ENCODE assay signal across 9 mouse cellular contexts in the genomic region with DNA sequence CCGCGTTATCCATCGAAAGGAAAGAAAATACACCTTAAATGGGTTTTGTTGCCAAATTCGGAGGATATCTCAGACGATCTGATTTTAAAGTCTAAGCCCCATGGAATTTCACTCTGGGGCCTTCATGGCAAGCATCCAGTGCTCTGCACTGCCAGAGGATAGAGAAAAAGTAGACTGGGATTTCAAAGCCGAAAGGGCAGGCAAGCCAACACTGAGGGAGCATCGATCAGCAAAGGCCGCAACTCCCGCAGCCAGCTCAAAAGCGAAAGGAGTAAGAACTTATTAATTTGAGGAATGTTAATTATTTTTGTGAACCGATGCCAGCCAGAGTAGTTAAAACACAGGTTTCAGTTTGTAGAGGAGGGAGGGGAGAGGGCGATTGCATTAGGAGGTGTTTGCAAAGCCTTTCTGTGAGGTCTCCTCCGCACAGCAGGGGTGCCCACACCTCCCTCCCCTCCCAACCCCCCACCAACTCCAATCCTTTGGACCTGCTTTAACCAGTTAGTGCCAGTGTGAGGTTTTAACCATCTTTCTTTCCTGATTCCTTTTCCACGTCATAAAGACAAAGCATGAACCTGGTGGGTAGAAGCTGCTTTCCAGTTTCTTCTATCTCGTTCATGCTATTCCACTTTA. TPM values are rescaled to one million over a fixed set of nuclear protein-coding genes. Genes with fewer than 3 reads are reported as not detected.
DNase-seq lines count a peak whose midpoint lies in the region; ATAC-seq and TF ChIP-seq lines count a peak whose summit lies in the region.
"Had no signal": no experiment of that assay in that cellular context is flagged by ENCODE, and none has a peak within 500 bp of the region (broad histone marks: within the 10 kb centered on the region; RNA-seq: fewer than 3 reads in every experiment).

No protein-coding gene starts in this region.

- H3K9me3 ChIP-seq in lung, embryonic 15.5 days: no peaks in the 10 kb centered on the region
- H3K9me3 ChIP-seq in forebrain, embryonic 12.5 days: no peaks in the 10 kb centered on the region
- H3K9me3 ChIP-seq in kidney, embryonic 16.5 days (ENCODE audit: low read length): no peaks in the 10 kb centered on the region
- H3K9me3 ChIP-seq: neural tube, embryonic 12.5 days had no signal

- no peak for ATAC-seq in lung, embryonic 15.5 days (ENCODE audit: borderline replicate concordance, extremely low read depth, low FRiP score, low TSS enrichment)
- no peak; the same call in 1 of the 2 replicates for ATAC-seq in forebrain, embryonic 12.5 days (ENCODE audit: low FRiP score)
- no peak for ATAC-seq in kidney, embryonic 16.5 days (ENCODE audit: low FRiP score, low TSS enrichment)

- 28% methylated on average over 15 of the region's 15 CpGs for WGBS in lung, embryonic 15.5 days
- WGBS in forebrain, embryonic 12.5 days: 41% methylated on average over 15 of the region's 15 CpGs
- WGBS in kidney, embryonic 16.5 days: 38% methylated on average over 15 of the region's 15 CpGs

- peaks cover 11% of the 10 kb centered on the region; the same call in 1 of the 2 replicates for H3K4me1 ChIP-seq in lung, embryonic 15.5 days
- H3K4me1 ChIP-seq in forebrain, embryonic 12.5 days: peaks cover 18% of the 10 kb centered on the region
- peaks cover 13% of the 10 kb centered on the region for H3K4me1 ChIP-seq in kidney, embryonic 16.5 days (ENCODE audit: insufficient read depth, low read length)
- H3K4me1 ChIP-seq: neural tube, embryonic 12.5 days had no signal

- no peak for DNase-seq in lung, postnatal 25 days (ENCODE audit: low spot score)
- DNase-seq in spleen, postnatal 10 days (ENCODE audit: low spot score in 2 of 2): no peak
- DNase-seq in layer of hippocampus, adult 8-10 months (ENCODE audit: low spot score in 2 of 2): no peak
- no peak for DNase-seq in adrenal gland, postnatal 4 days (ENCODE audit: low spot score in 2 of 2)

- no peak overlapping the region for H3K27ac ChIP-seq in lung, embryonic 15.5 days
- H3K27ac ChIP-seq in forebrain, embryonic 12.5 days: no peak overlapping the region
- no peak overlapping the region for H3K27ac ChIP-seq in kidney, embryonic 16.5 days (ENCODE audit: low read length)
- H3K27ac ChIP-seq: neural tube, embryonic 12.5 days had no signal

- H3K79me2 ChIP-seq in myocyte (ENCODE audit: control insufficient read depth, insufficient read depth): no peaks in the 10 kb centered on the region

- H3K4me2 ChIP-seq in lung, embryonic 15.5 days: peak overlapping the region; percentile 44
- peak overlapping the region; percentile 8; the same call in 1 of the 2 replicates for H3K4me2 ChIP-seq in forebrain, embryonic 12.5 days
- H3K4me2 ChIP-seq in kidney, embryonic 16.5 days (replicated peaks; ENCODE audit: low read depth, low read length): peak overlapping the region; percentile 35
- peak overlapping the region; percentile 9 for H3K4me2 ChIP-seq in myocyte (ENCODE audit: low read depth)
- H3K4me2 ChIP-seq: neural tube, embryonic 12.5 days had no signal

- no peak overlapping the region for H3K9ac ChIP-seq in lung, embryonic 15.5 days
- H3K9ac ChIP-seq in forebrain, embryonic 12.5 days: no peak overlapping the region
- H3K9ac ChIP-seq in kidney, embryonic 16.5 days (replicated peaks; ENCODE audit: low read length): 0 out of 2 replicates have a peak overlapping the region, but pooled peaks have one; percentile 17
- H3K9ac ChIP-seq: neural tube, embryonic 12.5 days had no signal

- H3K4me3 ChIP-seq in lung, embryonic 15.5 days: no peak overlapping the region
- no peak overlapping the region for H3K4me3 ChIP-seq in forebrain, embryonic 12.5 days (replicated peaks)
- peak overlapping the region; percentile 13; the same call in 1 of the 2 replicates for H3K4me3 ChIP-seq in kidney, embryonic 16.5 days (ENCODE audit: low read length)
- no peak overlapping the region for H3K4me3 ChIP-seq in myocyte
- H3K4me3 ChIP-seq: neural tube, embryonic 12.5 days had no signal

- H3K27me3 ChIP-seq in lung, embryonic 15.5 days: no peaks in the 10 kb centered on the region
- 0 out of 2 replicates have a peak, but pooled peaks cover 4% of the 10 kb centered on the region for H3K27me3 ChIP-seq in forebrain, embryonic 12.5 days
- no peaks in the 10 kb centered on the region for H3K27me3 ChIP-seq in kidney, embryonic 16.5 days (ENCODE audit: insufficient read depth, low read length)
- no peaks in the 10 kb centered on the region for H3K27me3 ChIP-seq in myocyte (ENCODE audit: control insufficient read depth, insufficient read depth, insufficient read length)
- H3K27me3 ChIP-seq: neural tube, embryonic 12.5 days had no signal

- H3ac ChIP-seq in myocyte (ENCODE audit: control insufficient read depth, insufficient read length): no peak overlapping the region

- no peaks in the 10 kb centered on the region for H3K36me3 ChIP-seq in lung, embryonic 15.5 days
- no peaks in the 10 kb centered on the region for H3K36me3 ChIP-seq in forebrain, embryonic 12.5 days (replicated peaks)
- no peaks in the 10 kb centered on the region for H3K36me3 ChIP-seq in kidney, embryonic 16.5 days (ENCODE audit: insufficient read depth, low read length)
- H3K36me3 ChIP-seq in myocyte (ENCODE audit: control insufficient read depth, insufficient read depth): no peaks in the 10 kb centered on the region
- H3K36me3 ChIP-seq: neural tube, embryonic 12.5 days had no signal

- no peak for TF ChIP-seq POLR2A in myocyte (IDR thresholded peaks at IDR 0.05; ENCODE audit: insufficient read length, low read depth)

TF ChIP-seq in myocyte, 11 proteins besides CTCF, POLR2A, EP300 and RAD21:
- TF ChIP-seq POLR2AphosphoS2 (IDR thresholded peaks at IDR 0.05; ENCODE audit: insufficient read length, low read depth) (no peak), CEBPB (IDR thresholded peaks at IDR 0.05; ENCODE audit: insufficient read depth, poor library complexity, severe bottlenecking) (no peak), SRF (IDR thresholded peaks at IDR 0.05; ENCODE audit: control insufficient read depth, insufficient read length, low read depth) (no peak), TCF12 (IDR thresholded peaks at IDR 0.05; ENCODE audit: insufficient read depth, poor library complexity, severe bottlenecking) (no peak), MYOD1 (IDR thresholded peaks at IDR 0.05; ENCODE audit: control insufficient read depth in 1 of 3, insufficient read length in 2 of 3, low read depth in 2 of 3) (no peak), MYOG (IDR thresholded peaks at IDR 0.05; ENCODE audit: control insufficient read depth in 1 of 3, insufficient read depth in 1 of 3, insufficient read length in 2 of 3, low read depth in 2 of 3) (no peak), USF1 (IDR thresholded peaks at IDR 0.05; ENCODE audit: low read depth) (no peak), REST (IDR thresholded peaks at IDR 0.05; ENCODE audit: insufficient read depth, insufficient read length) (no peak), TCF3 (IDR thresholded peaks at IDR 0.05; ENCODE audit: insufficient read length, low read depth) (no peak), MAX (IDR thresholded peaks at IDR 0.05; ENCODE audit: low read depth) (no peak), E2F4 (IDR thresholded peaks at IDR 0.05; ENCODE audit: insufficient read depth) (no peak)

RNA-seq across cellular contexts. Expression of a gene that starts 17.0 kb away (rescaled TPM):
- polyA plus RNA-seq in lung, embryonic 15.5 days (2015; fragmentation: Nextera tagmentation; extraction: Ambion mirVana): 9.2 and 10.4 TPM in 2 replicates
- polyA plus RNA-seq in forebrain, embryonic 12.5 days (2016; fragmentation: Nextera tagmentation; extraction: Ambion mirVana): 8.6 and 10.6 TPM in 2 replicates
- 18.1 and 22.7 TPM in 2 replicates for polyA plus RNA-seq in kidney, embryonic 16.5 days (2015; fragmentation: Nextera tagmentation; extraction: Ambion mirVana)
- 8.0 TPM for polyA plus RNA-seq in myocyte (2012; fragmentation: generic; extraction: Trizol)
- 1 to 10 TPM; 4.3 to 5.0 (median 4.4) TPM for total RNA-seq in layer of hippocampus, adult 8-10 months (2022)
- 10 to 100 TPM in 1 of 2 experiments, 1 to 10 TPM in 1; 9.2 to 12.9 TPM for total RNA-seq in adrenal gland, postnatal 4 days (2021)
